Mouse (Mus musculus) adrenal gland (tissue): ENCODE measurements around the gene Efemp2.

Experiments
- intact Hi-C: fragments of 180-260 bp; cut with DNase I; formaldehyde crosslinking; loops from one replicate; pipeline ENCODE4 v1.15.1; 2025

Gene Efemp2

GRCm38 (mm10) chr19:5448354-5449150, 25.2 kb upstream of the Efemp2 start:
- intact Hi-C loops = no loop called here

GRCm38 (mm10) chr19:5449673-5450072, 24.1 kb upstream of the Efemp2 start:
- intact Hi-C loops = no loop called here

GRCm38 (mm10) chr19:5451766-5452165, 22.0 kb upstream of the Efemp2 start:
- intact Hi-C loops = no loop called here

- intact Hi-C loops = no loop called here
Observed at GRCm38 (mm10) chr19:5455037-5455436, 18.7 kb upstream of the Efemp2 start.

- intact Hi-C loops = no loop called here
Observed at GRCm38 (mm10) chr19:5455568-5455967, 18.2 kb upstream of the Efemp2 start.

- intact Hi-C loops = no loop called here
Observed at GRCm38 (mm10) chr19:5456241-5456921, 17.4 kb upstream of the Efemp2 start.

GRCm38 (mm10) chr19:5456922-5457745, 16.6 kb upstream of the Efemp2 start:
- intact Hi-C loops = no loop called here

- intact Hi-C loops = no loop called here
Observed at GRCm38 (mm10) chr19:5457746-5458442, 15.9 kb upstream of the Efemp2 start, which contains the start of gene Ccdc85b. Gene Ccdc85b (minus strand): TSS chr19:5457894.

- intact Hi-C loops = no loop called here
Observed at GRCm38 (mm10) chr19:5459019-5459418, 14.7 kb upstream of the Efemp2 start.

GRCm38 (mm10) chr19:5459896-5460295, 13.9 kb upstream of the Efemp2 start:
- intact Hi-C loops = no loop called here

- intact Hi-C loops = no loop called here
Observed at GRCm38 (mm10) chr19:5460465-5460911, 13.3 kb upstream of the Efemp2 start, which contains the start of gene Fibp. Gene Fibp (plus strand): TSS chr19:5460615.

- intact Hi-C loops = no loop called here
Observed at GRCm38 (mm10) chr19:5461411-5461810, 12.3 kb upstream of the Efemp2 start.

- intact Hi-C loops = no loop called here
Observed at GRCm38 (mm10) chr19:5463212-5463611, 10.5 kb upstream of the Efemp2 start.

GRCm38 (mm10) chr19:5463791-5464562, 9.8 kb upstream of the Efemp2 start:
- intact Hi-C loops = no loop called here

GRCm38 (mm10) chr19:5465037-5465436, 8.7 kb upstream of the Efemp2 start:
- intact Hi-C loops = no loop called here

GRCm38 (mm10) chr19:5466916-5467500, 6.7 kb upstream of the Efemp2 start:
- intact Hi-C loops = no loop called here

GRCm38 (mm10) chr19:5468374-5468773, 5.4 kb upstream of the Efemp2 start, which contains the start of gene Ctsw:
Gene Ctsw (minus strand): TSS chr19:5468507.
- intact Hi-C loops = no loop called here

- intact Hi-C loops = no loop called here
Observed at GRCm38 (mm10) chr19:5471846-5472245, 1.9 kb upstream of the Efemp2 start.

GRCm38 (mm10) chr19:5472857-5473256, 897 bp upstream of the Efemp2 start:
- intact Hi-C loops = no loop called here
